Mouse (Mus musculus) adrenal gland, postnatal 10 days (tissue): Measurements from ENCODE around the gene Nrm. TPM values are rescaled to one million over a fixed set of nuclear protein-coding genes. Genes with fewer than 3 reads are reported as not detected.
A peak's percentile ranks its signal among the peaks of the same experiment; 100 is the strongest.
"Not testable (repeated sequence)": the region's sequence is repeated elsewhere in the genome, so short reads cannot be mapped to it uniquely, and the experiment has no call there.

Experiments used
- DNase-seq: peaks from one replicate; pipeline ENCODE4 v3.0.0; 2021; ENCODE audit warnings: mixed read lengths
- total RNA-seq, 2 experiments: library from RNA; stranded (reverse); gene quantifications; 2 replicates each; pipeline ENCODE4 v1.2.3; 2021

Nrm gene
- total RNA-seq, 2 experiments from 2014 or later = 12.7 to 18.3 TPM

DNA sequence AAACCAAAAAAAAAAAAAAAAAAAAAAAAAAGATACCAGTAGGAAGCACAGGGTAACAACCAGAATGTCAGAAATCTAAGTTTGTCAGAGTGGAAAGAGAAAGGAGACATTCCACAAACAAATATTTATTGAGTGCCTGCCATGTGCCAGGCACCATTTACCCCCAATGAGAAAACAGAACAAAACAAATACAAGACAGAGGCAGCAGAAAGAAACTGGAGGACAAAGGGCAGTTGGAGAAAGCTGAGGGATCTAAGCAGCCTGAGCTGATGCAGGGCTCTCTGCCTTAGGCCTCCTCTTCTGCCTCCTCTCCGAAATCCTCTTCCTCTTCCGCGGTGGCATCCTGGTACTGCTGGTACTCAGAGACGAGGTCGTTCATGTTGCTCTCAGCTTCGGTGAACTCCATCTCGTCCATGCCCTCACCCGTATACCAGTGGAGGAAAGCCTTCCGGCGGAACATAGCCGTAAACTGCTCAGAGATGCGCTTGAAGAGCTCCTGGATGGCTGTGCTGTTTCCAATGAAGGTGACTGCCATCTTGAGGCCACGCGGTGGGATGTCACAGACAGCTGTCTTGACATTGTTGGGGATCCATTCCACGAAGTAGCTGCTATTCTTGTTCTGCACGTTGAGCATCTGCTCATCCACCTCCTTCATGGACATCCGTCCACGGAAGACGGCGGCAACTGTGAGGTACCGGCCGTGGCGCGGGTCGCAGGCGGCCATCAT, 26.3 kb upstream of the Nrm start:
- no peak for DNase-seq

- peak; percentile 33 for DNase-seq
These were observed 25.5 kb upstream of the Nrm start for GRCm38 (mm10) chr17:35835424-35836140.

- DNase-seq = peak; percentile 88
These were observed 24.7 kb upstream of the Nrm start for GRCm38 (mm10) chr17:35836178-35836965.

GRCm38 (mm10) chr17:35836991-35837422, 24.1 kb upstream of the Nrm start:
- peak; percentile 91 for DNase-seq

GRCm38 (mm10) chr17:35837487-35837886, 23.6 kb upstream of the Nrm start:
- DNase-seq = peak; percentile 63

DNA sequence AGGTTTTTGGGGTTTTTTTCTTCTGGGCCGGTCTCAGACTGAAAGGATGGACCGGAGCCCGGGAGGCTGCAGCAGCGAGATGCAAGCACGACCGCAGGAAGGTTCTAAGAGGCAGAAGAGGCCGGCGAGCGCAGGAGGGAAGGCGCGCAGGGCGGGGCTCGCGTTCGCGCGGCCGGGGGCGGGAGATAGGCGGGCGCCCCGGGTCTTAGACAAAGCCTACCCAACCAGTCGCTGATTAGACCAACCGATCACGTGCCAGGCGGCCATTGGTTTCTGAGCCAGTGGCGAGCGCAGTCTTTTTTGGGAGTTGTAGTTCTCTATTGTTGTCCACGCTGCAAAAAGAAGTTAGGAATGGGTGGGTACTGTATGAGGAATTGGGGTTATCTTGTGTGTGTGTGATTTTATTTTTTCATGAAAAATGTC, 23.0 kb upstream of the Nrm start, which contains the start of gene Tubb5:
Tubb5 (minus strand) TSS at position 185 of the 423 bp plus-strand sequence.
- DNase-seq = peak; percentile 98

DNA sequence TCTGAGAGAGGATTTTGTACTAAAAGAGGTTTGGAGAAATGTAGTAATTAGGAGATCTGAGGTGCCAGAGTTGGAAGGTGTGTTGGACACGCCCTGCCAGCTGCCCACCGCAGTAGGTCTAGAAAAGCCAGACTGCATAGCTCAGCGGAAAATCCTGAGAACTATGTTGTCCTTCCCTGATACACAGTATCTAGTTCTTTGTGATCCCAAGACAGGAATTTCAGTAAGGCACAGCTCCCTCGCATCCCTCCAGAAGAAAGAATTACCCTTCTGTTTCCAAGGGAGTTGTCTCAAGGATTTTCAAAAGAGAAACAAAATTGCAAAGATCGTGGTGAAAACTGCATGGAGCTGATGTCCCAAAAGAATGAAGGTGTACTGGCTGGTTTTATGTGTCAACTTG, 22.5 kb upstream of the Nrm start:
- no peak for DNase-seq

DNA sequence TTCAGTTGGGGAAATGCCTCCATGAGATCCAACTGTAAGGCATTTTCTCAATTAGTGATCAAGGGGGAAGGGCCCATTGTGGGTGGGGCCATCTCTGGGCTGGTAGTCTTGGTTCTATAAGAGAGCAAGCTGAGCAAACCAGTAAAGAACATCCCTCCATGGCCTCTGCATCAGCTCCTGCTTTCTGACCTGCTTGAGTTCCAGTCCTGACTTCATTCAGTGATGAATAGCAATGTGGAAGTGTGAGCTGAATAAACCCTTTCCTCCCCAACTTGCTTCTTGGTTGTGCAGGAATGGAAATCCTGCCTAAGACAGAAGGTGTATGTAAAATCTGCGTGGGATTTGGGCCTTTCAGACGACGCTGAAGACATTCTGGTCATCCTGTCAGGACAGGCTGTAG, 22.1 kb upstream of the Nrm start:
- not testable (repeated sequence) for DNase-seq

- DNase-seq = no peak
These were observed 20.6 kb upstream of the Nrm start for GRCm38 (mm10) chr17:35840561-35840960.

DNA sequence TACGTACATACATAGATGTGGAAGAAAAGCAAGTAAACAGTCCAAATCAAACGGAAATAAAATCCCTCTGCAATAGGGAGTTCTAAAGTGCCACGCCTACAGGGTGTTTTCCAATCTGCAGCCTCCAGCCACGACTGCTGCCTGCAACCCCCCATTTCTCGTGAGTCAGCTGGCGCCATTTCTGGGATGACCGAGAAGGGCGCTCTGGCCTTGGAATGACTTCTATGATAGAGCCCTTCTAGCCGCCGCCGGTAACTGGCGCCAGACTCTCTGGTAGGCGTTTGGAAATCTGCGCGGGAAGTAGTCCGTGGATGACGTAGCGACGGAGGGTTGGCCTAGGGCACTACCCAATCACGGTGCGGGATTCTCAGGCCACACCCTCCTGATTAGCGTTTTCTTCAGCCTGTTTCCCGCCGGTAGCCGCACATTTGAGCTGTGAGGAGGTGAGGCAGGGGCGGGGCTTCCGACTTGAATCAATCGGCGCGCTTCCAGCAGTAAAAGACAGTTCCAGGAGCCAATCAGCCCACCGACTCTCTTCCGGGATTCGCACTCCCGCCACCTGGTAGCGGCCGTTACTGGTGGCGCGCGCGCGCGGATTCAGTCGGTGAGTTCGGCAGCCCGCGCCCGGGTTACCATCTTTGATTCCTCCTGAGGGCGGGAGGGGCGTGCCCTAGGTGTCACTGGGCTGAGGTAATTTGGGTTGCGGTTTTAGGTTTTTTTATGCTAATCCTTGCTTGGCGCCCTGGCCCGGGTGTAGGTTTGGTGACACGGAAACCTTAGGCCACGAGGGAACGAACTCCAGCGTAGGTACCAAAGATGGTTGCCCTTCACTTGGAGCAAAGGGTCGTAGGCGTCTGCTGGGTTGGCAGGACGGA, 19.8 kb upstream of the Nrm start, which contains the start of gene Mdc1:
Mdc1 (plus strand) TSS at position 440 of the 875 bp plus-strand sequence.
- peak; percentile 98 for DNase-seq

DNA sequence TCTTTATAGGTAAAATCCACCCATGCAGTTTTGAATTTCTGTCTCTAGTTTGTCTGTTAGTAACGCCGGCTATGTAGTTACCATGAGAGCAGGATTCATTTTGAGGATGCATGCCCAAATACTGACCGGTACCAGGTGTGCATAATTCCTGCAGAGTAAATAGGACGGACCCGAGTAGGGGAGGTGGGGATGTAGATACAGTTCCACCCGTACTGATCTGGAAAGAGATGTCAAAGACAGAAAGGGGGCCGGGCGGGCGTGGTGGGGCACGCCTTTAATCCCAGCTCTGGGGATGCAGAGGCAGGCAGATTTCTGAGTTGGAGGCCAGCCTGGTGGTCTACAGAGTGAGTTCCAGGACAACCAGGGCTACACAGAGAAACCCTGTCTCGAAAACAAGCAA, 19.1 kb upstream of the Nrm start:
- DNase-seq = no peak

DNA sequence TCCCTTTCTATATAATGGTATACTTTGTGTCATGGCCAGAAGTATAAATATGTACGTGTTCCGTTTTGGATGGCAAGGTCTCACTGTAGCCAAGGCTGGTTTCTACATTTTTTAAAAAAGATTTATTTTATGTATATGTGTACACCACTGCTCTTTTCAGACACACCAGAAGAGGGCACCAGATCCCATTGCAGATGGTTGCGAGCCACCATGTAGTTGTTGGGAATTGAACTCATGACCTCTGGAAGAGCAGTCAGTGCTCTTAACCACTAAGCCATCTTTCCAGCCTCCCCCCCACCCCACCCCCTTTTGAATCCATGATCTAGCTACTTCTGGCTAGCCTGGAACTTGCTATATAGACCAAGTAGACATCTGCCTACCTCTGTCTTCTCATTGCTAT, 17.6 kb upstream of the Nrm start:
- DNase-seq = no peak

DNA sequence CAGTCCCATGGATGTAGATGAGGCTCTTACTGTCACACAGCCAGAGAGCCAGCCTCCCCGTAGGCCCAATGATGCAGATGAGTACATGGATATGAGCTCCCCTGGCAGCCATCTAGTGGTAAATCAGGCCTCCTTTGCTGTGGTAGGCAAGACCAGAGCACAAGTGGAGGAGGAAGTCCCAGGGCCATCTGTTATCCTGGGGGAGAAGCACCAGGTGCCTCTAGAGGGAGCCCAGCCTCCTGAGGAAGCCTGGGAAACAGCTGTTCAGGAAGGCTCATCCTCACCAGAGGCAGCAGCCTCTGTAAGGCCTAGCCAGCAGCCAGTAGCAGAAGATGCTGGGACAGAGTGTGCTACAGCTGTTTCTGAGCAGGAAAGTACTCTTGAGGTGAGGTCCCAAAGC, 13.0 kb upstream of the Nrm start:
- DNase-seq = peak; percentile 33

DNA sequence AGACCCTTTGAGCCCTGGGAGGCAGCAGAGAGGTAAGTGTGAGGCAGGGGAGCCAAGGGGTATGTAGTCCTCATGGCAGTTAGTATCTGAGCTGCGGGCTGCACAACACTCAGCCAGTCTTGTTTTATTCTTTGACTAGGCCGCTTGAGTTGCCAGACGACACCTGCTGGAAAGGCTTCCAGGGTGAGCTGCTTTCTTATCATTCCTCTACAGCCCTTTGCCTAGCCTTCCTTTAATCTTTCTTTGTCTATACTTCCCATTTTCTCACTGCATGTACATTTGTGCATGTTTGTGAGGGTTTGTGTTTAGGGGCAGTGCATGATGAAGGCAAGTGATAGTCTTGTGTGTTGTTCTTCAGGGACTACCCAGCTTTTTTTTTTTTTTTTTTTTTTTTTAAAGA, 10.1 kb upstream of the Nrm start:
- no peak for DNase-seq

- no peak for DNase-seq
These were observed 1.7 kb upstream of the Nrm start for GRCm38 (mm10) chr17:35859371-35859770.

DNA sequence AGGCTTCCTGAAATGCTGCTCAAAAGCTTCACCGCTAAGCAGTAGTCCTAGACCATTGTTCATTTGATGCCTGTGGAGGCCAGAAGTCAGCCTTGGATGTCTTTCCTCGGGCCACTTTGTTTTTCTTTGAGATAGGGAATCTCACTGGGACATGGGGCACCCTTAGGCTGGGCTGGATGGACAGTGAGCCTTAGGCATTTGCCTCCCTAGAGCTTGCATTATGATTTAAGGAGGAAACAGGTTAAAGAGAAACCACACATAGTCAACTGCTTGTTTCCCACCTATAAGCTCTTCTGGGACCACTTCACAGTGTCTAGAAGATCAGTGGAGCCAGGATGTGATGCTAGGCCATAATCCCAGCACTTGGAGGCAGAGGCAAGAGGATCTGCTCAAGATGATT, 1.3 kb upstream of the Nrm start:
- no peak for DNase-seq

GRCm38 (mm10) chr17:35860831-35861197, 304 bp upstream of the Nrm start:
- no peak for DNase-seq

GRCm38 (mm10) chr17:35864832-35865353, 3.8 kb downstream of the Nrm start:
- DNase-seq = peak; percentile 37

GRCm38 (mm10) chr17:35865481-35866280, 4.6 kb downstream of the Nrm start, which contains the start of gene Ppp1r18:
Ppp1r18 (plus strand) TSS chr17:35865593.
- DNase-seq = peak; percentile 81

- peak; percentile 81 for DNase-seq
These were observed 5.2 kb downstream of the Nrm start for GRCm38 (mm10) chr17:35866281-35866831.
